Mouse (Mus musculus) A20 (cell line): ENCODE results near the gene Apba2.

Experiments used
- DNase-seq: peaks from one replicate; pipeline ENCODE4 v3.0.0-alpha.2; 2011; ENCODE audit warnings: low read depth, low spot score

Gene Apba2

DNA sequence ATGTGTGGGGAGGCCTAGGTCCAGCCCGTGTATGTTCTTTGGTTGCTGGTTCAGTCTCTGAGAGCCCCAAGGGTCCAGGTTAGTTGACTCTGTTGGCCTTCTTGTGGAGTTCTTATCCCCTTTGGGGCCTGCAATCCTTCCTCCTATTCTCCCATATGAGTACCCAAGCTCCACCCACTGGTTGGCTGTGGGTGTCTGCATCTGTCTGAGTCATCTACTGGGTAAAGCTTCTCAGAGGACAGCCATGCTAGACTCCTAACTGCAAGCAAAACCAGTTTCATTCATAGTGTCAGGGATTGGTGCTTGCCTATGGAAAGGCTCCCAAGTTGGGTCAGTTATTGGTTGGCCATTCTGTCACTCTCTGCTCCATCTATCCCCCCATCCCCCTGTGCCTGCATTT, 29.8 kb downstream of the Apba2 start:
- no peak for DNase-seq

DNA sequence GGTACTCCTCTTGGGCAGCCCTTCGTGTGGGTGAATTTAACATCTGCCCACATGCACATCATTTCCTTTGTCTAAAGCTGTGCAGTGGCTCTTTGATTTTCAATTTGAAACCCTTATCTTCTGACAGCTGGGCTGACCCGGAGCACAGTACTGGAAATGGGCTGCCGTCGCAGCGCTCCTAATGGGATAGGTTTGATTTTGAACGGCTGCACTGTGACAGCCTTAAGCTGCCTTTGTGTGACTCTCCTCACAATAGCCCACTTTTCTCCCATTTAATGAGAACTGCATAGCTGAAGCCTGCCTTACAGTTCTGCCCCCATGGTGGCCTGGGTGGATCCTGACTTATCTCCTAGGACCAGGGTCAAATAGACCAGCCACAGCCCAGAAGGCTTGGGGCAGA, 31.9 kb downstream of the Apba2 start:
- DNase-seq: no peak

GRCm38 (mm10) chr7:64535269-64535668, 33.8 kb downstream of the Apba2 start:
- no peak for DNase-seq

DNA sequence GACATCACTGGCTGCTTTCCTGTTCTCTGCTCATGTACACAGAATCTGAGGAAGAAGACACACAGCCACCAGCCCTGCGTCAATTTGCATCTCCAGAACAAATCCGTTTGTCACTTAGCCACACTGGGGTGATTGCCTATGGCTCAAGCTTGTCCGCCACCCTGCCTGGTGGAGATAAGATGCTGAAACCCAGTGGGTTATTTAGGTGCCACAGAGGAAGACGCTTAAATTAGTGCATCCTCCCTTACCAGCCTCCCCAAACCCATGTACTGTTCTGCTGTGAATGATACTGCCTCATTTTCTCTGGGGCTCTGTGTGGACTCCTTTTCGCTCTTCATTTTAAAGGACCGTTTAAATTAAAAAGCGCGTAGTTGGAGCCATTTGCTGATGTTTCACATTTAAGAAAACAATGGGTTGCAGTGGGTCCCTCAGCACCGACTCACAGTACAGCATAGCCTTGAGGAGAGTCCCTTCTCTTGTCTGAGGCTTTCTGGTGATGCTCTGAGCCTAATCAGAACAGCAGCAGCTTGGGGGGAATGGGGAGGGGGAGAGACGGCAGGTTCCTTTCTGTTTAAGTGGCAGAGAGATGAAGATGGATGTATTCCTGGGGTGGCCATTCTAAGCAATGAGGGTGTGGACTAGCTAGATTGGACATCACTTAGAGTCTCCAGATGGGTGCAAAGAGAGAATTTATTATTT, 38.1 kb downstream of the Apba2 start:
- no peak for DNase-seq

DNA sequence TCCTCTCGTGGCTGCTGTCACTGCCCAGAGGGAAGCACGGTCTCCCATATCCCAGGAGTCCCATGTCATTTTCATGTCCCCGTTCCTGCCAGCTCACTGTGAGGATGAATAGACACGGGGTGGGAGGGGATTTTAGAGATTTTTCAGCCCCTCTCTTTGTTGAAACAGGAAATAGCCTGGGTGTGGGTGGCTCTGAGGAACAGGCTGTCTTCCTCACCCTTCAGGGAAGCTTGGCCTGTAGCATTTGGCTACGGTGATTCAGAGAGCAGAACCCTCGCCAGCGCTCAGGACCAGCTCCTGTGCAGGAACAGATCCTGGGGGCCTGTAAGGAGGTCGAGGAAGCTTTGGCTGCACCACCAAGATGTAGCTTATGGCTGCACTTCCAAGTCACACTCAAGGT, 45.3 kb downstream of the Apba2 start:
- no peak for DNase-seq

DNA sequence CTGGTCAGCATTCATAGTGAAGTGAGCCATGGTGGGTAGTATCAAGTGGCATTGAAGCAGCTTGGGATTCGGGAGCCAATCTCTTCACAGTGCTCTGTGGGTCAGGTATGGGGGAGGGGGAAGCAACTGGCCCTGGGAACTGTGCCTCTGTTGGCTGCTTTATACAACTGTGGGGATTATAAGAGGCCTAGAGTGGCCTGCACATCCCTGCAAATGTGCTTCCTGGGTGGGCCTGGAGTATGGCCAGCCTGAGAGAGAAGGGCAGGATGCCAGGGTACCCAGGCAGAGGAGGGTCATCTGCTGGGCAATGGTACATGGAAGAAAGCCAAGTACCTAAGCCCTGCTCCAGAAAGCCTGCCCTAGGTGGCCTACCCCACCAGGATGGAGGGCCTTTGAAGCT, 49.4 kb downstream of the Apba2 start:
- no peak for DNase-seq

- no peak for DNase-seq
These were observed 51.2 kb downstream of the Apba2 start for GRCm38 (mm10) chr7:64552523-64553190.

- DNase-seq: no peak
These were observed 60.4 kb downstream of the Apba2 start for GRCm38 (mm10) chr7:64561711-64562498.

GRCm38 (mm10) chr7:64564891-64565571, 63.5 kb downstream of the Apba2 start:
- DNase-seq: no peak

DNA sequence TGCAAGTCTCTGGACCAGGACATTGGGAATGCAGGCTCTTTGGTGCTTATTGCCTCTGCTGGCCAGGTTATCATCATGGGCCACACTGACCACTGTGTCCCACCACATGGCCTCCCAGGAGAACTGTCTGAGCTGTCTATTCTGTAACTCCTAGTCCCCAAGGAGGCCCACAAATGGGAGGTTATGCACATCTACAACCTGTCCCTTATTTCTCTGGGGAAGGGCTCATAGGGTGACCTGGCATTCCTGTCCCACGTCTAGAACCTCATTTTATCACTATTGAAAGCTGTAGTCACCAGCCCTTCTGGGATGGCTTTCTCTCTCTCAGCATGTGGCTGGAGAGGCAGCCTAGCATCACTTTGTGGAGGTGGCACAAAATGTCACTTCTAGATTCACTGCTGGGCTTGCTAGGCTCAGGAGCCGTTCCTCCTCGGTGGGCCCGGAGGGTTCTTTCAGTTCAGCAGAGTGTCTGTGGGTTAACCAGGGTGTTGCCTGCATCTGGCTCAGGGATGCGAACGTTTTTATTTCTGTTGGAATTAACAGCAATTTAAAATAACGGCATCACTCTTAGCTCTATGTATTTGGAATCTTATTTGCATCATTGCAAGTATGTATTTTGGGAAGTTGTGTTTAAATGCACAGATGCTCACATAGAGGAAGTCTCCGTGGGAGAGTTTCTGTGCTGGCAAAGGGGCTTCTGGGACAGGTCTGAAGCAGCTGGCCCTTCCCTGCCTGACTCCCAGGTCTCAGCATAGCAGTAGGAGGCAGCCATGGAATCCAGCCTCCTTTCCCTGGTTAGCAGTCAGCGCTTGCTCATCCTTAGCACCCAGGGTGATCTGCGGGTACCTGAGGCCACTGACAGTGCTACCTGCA, 65.1 kb downstream of the Apba2 start:
- no peak for DNase-seq

DNA sequence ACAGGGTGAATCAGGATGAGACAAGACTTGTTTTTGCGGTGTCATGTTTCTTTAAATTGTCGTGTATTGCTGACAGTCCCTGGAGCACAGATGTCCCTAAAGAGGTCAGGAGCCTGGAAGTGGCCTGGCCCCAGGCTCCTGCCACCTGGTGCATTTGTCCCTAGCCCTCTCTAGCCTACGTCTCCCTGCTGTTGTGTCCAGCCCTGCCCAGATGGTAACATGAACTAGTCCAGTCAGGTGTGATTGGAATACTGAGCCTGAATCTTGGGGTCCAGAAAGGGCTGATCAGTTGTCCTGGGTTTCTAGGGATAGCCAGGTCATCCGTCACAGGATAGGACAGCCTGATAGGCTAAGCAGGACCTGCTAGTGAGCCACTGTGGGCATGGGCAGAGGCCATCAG, 67.2 kb downstream of the Apba2 start:
- DNase-seq: no peak

GRCm38 (mm10) chr7:64569676-64570075, 68.2 kb downstream of the Apba2 start:
- no peak for DNase-seq

GRCm38 (mm10) chr7:64570914-64571313, 69.4 kb downstream of the Apba2 start:
- no peak for DNase-seq

DNA sequence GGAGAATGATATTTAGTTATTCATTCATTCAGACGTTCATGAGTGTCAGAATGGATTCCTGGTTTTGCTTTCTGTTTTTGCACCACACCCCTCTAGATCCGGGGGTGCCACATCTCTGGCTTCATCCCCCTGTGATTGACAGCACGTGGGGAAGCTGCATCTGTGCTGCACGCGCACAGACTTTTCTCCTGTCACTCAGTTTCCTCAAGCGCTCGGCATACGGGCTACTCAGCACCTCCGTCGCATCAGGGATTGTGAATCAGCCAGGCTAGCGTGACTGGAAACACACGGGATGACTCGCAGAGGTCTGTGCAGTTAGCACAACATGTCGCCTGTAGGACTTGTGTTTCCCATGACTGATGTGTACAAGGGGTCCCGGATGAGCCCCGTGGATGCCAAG, 72.6 kb downstream of the Apba2 start:
- no peak for DNase-seq

DNA sequence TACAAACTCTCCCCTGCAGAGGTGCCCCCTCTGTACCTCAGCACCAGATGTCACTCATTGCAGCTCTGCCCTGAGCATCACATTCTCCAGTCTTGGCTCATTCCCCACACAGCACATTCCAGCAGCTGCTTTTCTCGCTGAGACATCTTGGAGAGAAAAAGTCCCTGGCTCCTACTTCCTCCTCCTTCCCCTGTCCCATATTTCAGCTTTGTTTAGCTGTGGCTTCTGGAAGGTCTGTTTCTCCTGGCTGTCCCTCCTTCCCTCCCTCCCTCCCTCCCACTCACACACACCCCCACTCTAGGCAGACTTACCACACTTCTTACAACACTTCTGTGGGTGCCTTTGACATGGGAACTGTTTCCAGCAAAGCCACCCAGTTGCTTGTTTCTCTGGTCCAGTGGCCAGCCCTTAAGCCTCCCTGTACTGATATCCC, 75.0 kb downstream of the Apba2 start:
- no peak for DNase-seq

GRCm38 (mm10) chr7:64578176-64578575, 76.7 kb downstream of the Apba2 start:
- DNase-seq: no peak

- no peak for DNase-seq
These were observed 78.4 kb downstream of the Apba2 start for GRCm38 (mm10) chr7:64579887-64580286.

- DNase-seq: no peak
These were observed 78.8 kb downstream of the Apba2 start for GRCm38 (mm10) chr7:64580293-64580692.

GRCm38 (mm10) chr7:64582358-64582757, 80.9 kb downstream of the Apba2 start:
- no peak for DNase-seq

DNA sequence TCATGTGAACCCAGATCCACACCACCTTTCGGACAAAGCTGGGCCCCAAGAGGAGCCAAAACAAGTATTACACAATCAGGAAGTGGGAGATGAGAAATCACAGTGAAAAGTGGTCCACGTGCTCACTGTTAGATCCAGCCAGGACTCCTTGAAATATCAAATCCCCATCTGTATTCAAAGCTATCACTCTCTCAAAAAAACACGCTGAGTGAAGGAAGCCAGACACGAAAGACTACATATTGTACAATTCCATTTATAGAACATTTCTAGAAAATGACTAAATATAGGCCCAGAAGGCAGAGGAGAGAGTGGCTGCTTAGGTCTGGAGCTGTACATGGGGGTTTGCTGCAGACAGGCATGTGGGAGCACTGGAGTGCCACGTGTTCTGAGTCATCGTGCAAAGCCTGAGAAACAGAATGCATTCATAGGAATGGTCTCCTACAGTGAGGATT, 82.2 kb downstream of the Apba2 start:
- no peak for DNase-seq

DNA sequence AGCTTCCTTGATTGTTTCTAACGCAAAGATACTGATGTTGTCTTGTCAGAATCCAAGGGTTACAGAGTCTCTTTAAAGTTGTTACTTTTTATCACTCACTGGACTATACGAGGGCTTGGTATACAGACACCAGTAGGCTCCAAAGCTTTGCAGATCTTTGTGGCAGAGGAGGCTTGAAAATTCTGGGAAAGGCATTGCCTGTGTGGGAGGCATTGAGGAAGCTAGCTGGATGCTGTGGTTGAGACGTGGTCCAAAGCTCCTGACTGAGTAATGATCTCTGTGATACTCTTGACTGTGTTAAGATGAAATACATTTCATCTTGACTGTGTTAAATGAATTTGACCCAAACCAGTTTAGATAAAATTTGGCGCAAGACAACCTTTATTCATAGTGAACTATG, 84.6 kb downstream of the Apba2 start:
- DNase-seq: no peak
